Mouse (Mus musculus): Measurements from ENCODE around the gene Tro. TPM values are rescaled to one million over a fixed set of nuclear protein-coding genes. Genes with fewer than 3 reads are reported as not detected.
A peak's percentile ranks its signal among the peaks of the same experiment; 100 is the strongest.

Gene Tro
- 0.22 and 0.51 TPM in 2 replicates for polyA plus RNA-seq (2015; fragmentation: Nextera tagmentation; extraction: Ambion mirVana)

GRCm38 (mm10) chrX:150656908-150657796, at the start of gene Tro:
Gene Tro, minus strand, starts transcription at chrX:150657583.
- no peaks in the 10 kb centered on the region for H3K36me3 ChIP-seq (replicated peaks; ENCODE audit: insufficient read depth, low read length)
- no peak for ATAC-seq
- H3K9me3 ChIP-seq (ENCODE audit: low read length) = no peaks in the 10 kb centered on the region
- H3K9ac ChIP-seq (replicated peaks) = no peak within 1 kb of the TSS
- H3K4me3 ChIP-seq (ENCODE audit: low read depth, low read length) = peak within 1 kb of the TSS; percentile 21
- peak within 1 kb of the TSS; percentile 53 for H3K4me2 ChIP-seq (ENCODE audit: low read depth, low read length)
- H3K4me1 ChIP-seq (ENCODE audit: insufficient read depth) = no peaks in the 10 kb centered on the region
- no peak for DNase-seq
- WGBS (ENCODE audit: insufficient replicate concordance) = 28% methylated on average over 37 of the region's 37 CpGs
- TF ChIP-seq EP300 (IDR thresholded peaks at IDR 0.05; ENCODE audit: low read depth) = no peak
- no peak for TF ChIP-seq CTCF (IDR thresholded peaks at IDR 0.05; ENCODE audit: low read depth)
- no peak within 1 kb of the TSS for H3K27ac ChIP-seq (ENCODE audit: low read depth)
- H3K27me3 ChIP-seq (ENCODE audit: insufficient read depth, low read length) = peaks cover 9% of the 10 kb centered on the region; the same call in 1 of the 2 replicates

GRCm38 (mm10) chrX:150677505-150677904, 20.1 kb upstream of the Tro start:
- H3K36me3 ChIP-seq (replicated peaks; ENCODE audit: insufficient read depth, low read length) = no peaks in the 10 kb centered on the region
- H3K9me3 ChIP-seq (ENCODE audit: low read length) = no peaks in the 10 kb centered on the region
- no peak overlapping the region for H3K4me3 ChIP-seq (ENCODE audit: low read depth, low read length)
- TF ChIP-seq CTCF (IDR thresholded peaks at IDR 0.05; ENCODE audit: low read depth) (no peak), EP300 (IDR thresholded peaks at IDR 0.05; ENCODE audit: low read depth) (no peak)
- no peaks in the 10 kb centered on the region for H3K27me3 ChIP-seq (ENCODE audit: insufficient read depth, low read length)
- 29% methylated on average over 1 of the region's 1 CpGs for WGBS (ENCODE audit: insufficient replicate concordance)
- H3K4me1 ChIP-seq (ENCODE audit: insufficient read depth) = no peaks in the 10 kb centered on the region
- no peak for ATAC-seq
- no peak overlapping the region for H3K4me2 ChIP-seq (ENCODE audit: low read depth, low read length)
- no peak for DNase-seq
- H3K27ac ChIP-seq (ENCODE audit: low read depth) = no peak overlapping the region
- H3K9ac ChIP-seq (replicated peaks) = no peak overlapping the region

GRCm38 (mm10) chrX:150662809-150663208, 5.4 kb upstream of the Tro start:
- Histone ChIP-seq H3K4me1 (ENCODE audit: insufficient read depth) (no peaks in the 10 kb centered on the region), H3K4me3 (ENCODE audit: low read depth, low read length) (no peak overlapping the region), H3K27me3 (ENCODE audit: insufficient read depth, low read length) (0 out of 2 replicates have a peak, but pooled peaks cover 3% of the 10 kb centered on the region), H3K27ac (ENCODE audit: low read depth) (no peak overlapping the region), H3K4me2 (ENCODE audit: low read depth, low read length) (no peak overlapping the region), H3K9ac (replicated peaks) (no peak overlapping the region), H3K36me3 (replicated peaks; ENCODE audit: insufficient read depth, low read length) (no peaks in the 10 kb centered on the region), H3K9me3 (ENCODE audit: low read length) (no peaks in the 10 kb centered on the region)
- DNase-seq (no peak), ATAC-seq (no peak)
- 35% methylated on average over 4 of the region's 4 CpGs for WGBS (ENCODE audit: insufficient replicate concordance)
- TF ChIP-seq EP300 (IDR thresholded peaks at IDR 0.05; ENCODE audit: low read depth) (no peak), CTCF (IDR thresholded peaks at IDR 0.05; ENCODE audit: low read depth) (peak; percentile 57)

- H3K4me1 ChIP-seq (ENCODE audit: insufficient read depth) = no peaks in the 10 kb centered on the region
- no peak for ATAC-seq
- H3K36me3 ChIP-seq (replicated peaks; ENCODE audit: insufficient read depth, low read length) = no peaks in the 10 kb centered on the region
- H3K27me3 ChIP-seq (ENCODE audit: insufficient read depth, low read length) = peaks cover 9% of the 10 kb centered on the region; the same call in 1 of the 2 replicates
- TF ChIP-seq EP300 (IDR thresholded peaks at IDR 0.05; ENCODE audit: low read depth) (no peak), CTCF (IDR thresholded peaks at IDR 0.05; ENCODE audit: low read depth) (no peak)
- DNase-seq = no peak
- H3K4me2 ChIP-seq (ENCODE audit: low read depth, low read length) = no peak overlapping the region
- no peak overlapping the region for H3K9ac ChIP-seq (replicated peaks)
- H3K27ac ChIP-seq (ENCODE audit: low read depth) = no peak overlapping the region
- H3K4me3 ChIP-seq (ENCODE audit: low read depth, low read length) = no peak overlapping the region
- no peaks in the 10 kb centered on the region for H3K9me3 ChIP-seq (ENCODE audit: low read length)
- WGBS (ENCODE audit: insufficient replicate concordance) = 68% methylated on average over 3 of the region's 3 CpGs
Observed at GRCm38 (mm10) chrX:150657797-150658118, 375 bp upstream of the Tro start.

GRCm38 (mm10) chrX:150656122-150656907, 1.1 kb downstream of the Tro start:
- Histone ChIP-seq H3K9ac (replicated peaks) (no peak overlapping the region), H3K27me3 (ENCODE audit: insufficient read depth, low read length) (peaks cover 9% of the 10 kb centered on the region; the same call in 1 of the 2 replicates), H3K4me3 (ENCODE audit: low read depth, low read length) (peak overlapping the region; percentile 21), H3K4me2 (ENCODE audit: low read depth, low read length) (peak overlapping the region; percentile 53), H3K9me3 (ENCODE audit: low read length) (no peaks in the 10 kb centered on the region), H3K4me1 (ENCODE audit: insufficient read depth) (no peaks in the 10 kb centered on the region), H3K36me3 (replicated peaks; ENCODE audit: insufficient read depth, low read length) (no peaks in the 10 kb centered on the region), H3K27ac (ENCODE audit: low read depth) (no peak overlapping the region)
- 46% methylated on average over 29 of the region's 44 CpGs for WGBS (ENCODE audit: insufficient replicate concordance)
- DNase-seq = no peak
- ATAC-seq = no peak
- no peak for TF ChIP-seq EP300 (IDR thresholded peaks at IDR 0.05; ENCODE audit: low read depth)

- Histone ChIP-seq H3K9ac (replicated peaks) (no peak overlapping the region), H3K4me3 (ENCODE audit: low read depth, low read length) (no peak overlapping the region), H3K4me2 (ENCODE audit: low read depth, low read length) (no peak overlapping the region), H3K4me1 (ENCODE audit: insufficient read depth) (no peaks in the 10 kb centered on the region), H3K36me3 (replicated peaks; ENCODE audit: insufficient read depth, low read length) (no peaks in the 10 kb centered on the region), H3K27ac (ENCODE audit: low read depth) (no peak overlapping the region), H3K9me3 (ENCODE audit: low read length) (no peaks in the 10 kb centered on the region), H3K27me3 (ENCODE audit: insufficient read depth, low read length) (0 out of 2 replicates have a peak, but pooled peaks cover 3% of the 10 kb centered on the region)
- ATAC-seq (no peak), DNase-seq (no peak)
- 39% methylated on average over 1 of the region's 1 CpGs for WGBS (ENCODE audit: insufficient replicate concordance)
- TF ChIP-seq CTCF (IDR thresholded peaks at IDR 0.05; ENCODE audit: low read depth) = no peak
- TF ChIP-seq EP300 (IDR thresholded peaks at IDR 0.05; ENCODE audit: low read depth) = no peak
Observed at GRCm38 (mm10) chrX:150636421-150636820, 21.0 kb downstream of the Tro start.

All from liver, postnatal 0 days (tissue).